Mouse (Mus musculus): Measurements from ENCODE around the gene Tjp2. TPM values are rescaled to one million over a fixed set of nuclear protein-coding genes. Genes with fewer than 3 reads are reported as not detected.
"Not testable (repeated sequence)": the region's sequence is repeated elsewhere in the genome, so short reads cannot be mapped to it uniquely, and the experiment has no call there.

Tjp2 gene
- polyA plus RNA-seq, 1 experiment from 2014 or later, result 11.6 TPM

DNA sequence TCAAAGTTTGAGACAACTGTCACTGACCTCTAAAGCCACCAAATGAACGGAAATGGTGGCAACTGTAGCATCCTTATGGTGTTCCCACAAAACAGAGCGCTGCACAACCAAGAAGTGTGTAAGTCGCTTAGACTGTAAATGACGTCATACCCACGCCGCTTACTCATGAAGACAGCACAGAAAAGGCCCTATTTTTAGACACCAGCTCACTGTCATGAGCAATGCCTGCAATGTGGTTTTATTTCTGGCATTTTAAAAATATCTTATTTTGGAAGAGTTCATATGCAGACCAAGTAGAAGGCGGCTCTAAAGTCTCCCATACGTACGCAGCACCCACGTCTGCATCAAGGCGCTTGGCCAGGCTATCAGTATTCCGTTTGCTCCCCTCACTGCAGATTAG, 117.1 kb downstream of the Tjp2 start:
- Histone ChIP-seq H3K27me3 (ENCODE audit: control insufficient read depth, insufficient read depth, low read depth, low read length) (no peaks in the 10 kb centered on the region), H3K4me1 (ENCODE audit: control insufficient read depth, insufficient read depth, low read length) (no peaks in the 10 kb centered on the region), H3K4me2 (ENCODE audit: low read length) (no peak overlapping the region), H3K9ac (ENCODE audit: low read depth, low read length) (no peak overlapping the region), H3K36me3 (ENCODE audit: control insufficient read depth, insufficient read depth, low read length) (0 out of 2 replicates have a peak, but pooled peaks cover 3% of the 10 kb centered on the region), H3K4me3 (ENCODE audit: low read depth, low read length) (no peak overlapping the region), H3K9me3 (replicated peaks; ENCODE audit: control insufficient read depth, low read length, poor library complexity, severe bottlenecking) (no peaks in the 10 kb centered on the region), H3K27ac (ENCODE audit: low read length) (no peak overlapping the region)
- 94% methylated on average over 12 of the region's 12 CpGs for WGBS
- ATAC-seq, result no peak

DNA sequence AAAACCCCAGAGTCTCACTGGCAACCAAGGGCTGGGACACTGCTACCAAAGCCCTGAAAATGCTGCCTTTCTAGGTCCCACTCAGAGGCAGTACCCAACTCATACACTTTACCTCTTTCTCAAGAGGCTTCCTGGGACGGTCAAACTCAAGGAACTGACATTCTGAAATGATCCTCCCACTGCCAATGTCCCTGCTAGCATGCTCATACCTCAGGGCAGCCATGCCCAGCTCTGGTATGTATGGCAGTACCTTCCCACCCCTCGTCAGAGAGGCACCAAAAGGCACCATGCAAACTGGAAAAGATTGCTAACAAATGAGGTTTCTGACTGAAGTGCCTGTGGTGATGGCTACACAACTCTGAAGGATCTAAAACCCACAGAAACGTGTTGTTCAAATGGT, 121.0 kb downstream of the Tjp2 start:
- Histone ChIP-seq H3K9me3 (replicated peaks; ENCODE audit: control insufficient read depth, low read length, poor library complexity, severe bottlenecking) (no peaks in the 10 kb centered on the region), H3K9ac (ENCODE audit: low read depth, low read length) (no peak overlapping the region), H3K36me3 (ENCODE audit: control insufficient read depth, insufficient read depth, low read length) (no peaks in the 10 kb centered on the region), H3K4me2 (ENCODE audit: low read length) (no peak overlapping the region), H3K4me3 (ENCODE audit: low read depth, low read length) (no peak overlapping the region), H3K4me1 (ENCODE audit: control insufficient read depth, insufficient read depth, low read length) (no peaks in the 10 kb centered on the region), H3K27ac (ENCODE audit: low read length) (no peak overlapping the region), H3K27me3 (ENCODE audit: control insufficient read depth, insufficient read depth, low read depth, low read length) (no peaks in the 10 kb centered on the region)
- ATAC-seq, result no peak
- WGBS, result 83% methylated on average over 3 of the region's 3 CpGs

DNA sequence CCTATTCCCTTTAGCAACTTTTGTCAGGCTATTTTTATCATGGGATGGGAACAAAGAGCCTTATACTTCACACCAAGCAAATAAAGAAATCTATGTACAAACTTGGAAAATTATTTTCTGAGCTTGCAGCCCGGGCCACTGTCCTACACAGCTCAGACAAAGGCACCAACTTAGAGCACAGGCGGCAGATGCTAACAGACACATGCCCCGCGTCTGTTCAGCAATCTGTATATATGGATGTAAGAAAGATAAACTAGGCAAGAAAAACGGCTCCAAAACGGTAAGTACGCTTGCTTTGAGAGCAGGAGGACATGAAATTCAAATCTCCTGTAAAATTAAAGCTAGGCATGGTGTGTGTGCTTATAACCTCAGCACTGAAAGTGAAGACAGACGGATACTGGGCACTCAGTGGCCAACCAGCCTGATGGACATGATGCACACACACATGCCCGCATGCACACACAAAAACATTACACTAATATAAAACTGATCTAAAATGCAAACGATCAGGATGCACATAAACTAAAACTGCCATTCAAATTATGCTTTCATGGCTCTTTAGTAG, 122.2 kb downstream of the Tjp2 start:
- H3K4me2 ChIP-seq (ENCODE audit: low read length), result no peak overlapping the region
- H3K27ac ChIP-seq (ENCODE audit: low read length), result no peak overlapping the region
- WGBS, result 95% methylated on average over 10 of the region's 10 CpGs
- H3K4me1 ChIP-seq (ENCODE audit: control insufficient read depth, insufficient read depth, low read length), result no peaks in the 10 kb centered on the region
- H3K36me3 ChIP-seq (ENCODE audit: control insufficient read depth, insufficient read depth, low read length), result no peaks in the 10 kb centered on the region
- no peak for ATAC-seq
- H3K9me3 ChIP-seq (replicated peaks; ENCODE audit: control insufficient read depth, low read length, poor library complexity, severe bottlenecking), result no peaks in the 10 kb centered on the region
- H3K4me3 ChIP-seq (ENCODE audit: low read depth, low read length), result no peak overlapping the region
- no peaks in the 10 kb centered on the region for H3K27me3 ChIP-seq (ENCODE audit: control insufficient read depth, insufficient read depth, low read depth, low read length)
- no peak overlapping the region for H3K9ac ChIP-seq (ENCODE audit: low read depth, low read length)

DNA sequence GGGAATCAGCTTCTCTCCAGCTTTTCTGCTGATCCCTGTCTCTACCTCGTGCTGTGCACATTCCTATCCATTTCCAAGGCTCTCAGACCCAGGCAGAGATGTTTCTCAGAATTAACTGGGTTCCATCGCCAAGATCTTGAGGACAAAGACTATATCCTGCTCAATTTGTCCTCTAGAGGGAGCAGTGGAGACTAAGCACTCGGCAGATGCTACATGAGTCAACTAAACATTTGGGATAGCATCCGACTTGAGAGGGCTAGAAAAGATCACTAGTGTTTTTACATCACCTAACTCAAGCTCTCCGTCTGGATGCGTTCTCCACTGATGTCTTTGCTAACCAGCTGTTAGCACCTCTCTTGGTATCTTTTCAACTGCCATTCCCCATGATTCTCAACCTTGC, 123.6 kb downstream of the Tjp2 start:
- no peak for ATAC-seq
- Histone ChIP-seq H3K4me3 (ENCODE audit: low read depth, low read length) (no peak overlapping the region), H3K9ac (ENCODE audit: low read depth, low read length) (no peak overlapping the region), H3K4me1 (ENCODE audit: control insufficient read depth, insufficient read depth, low read length) (no peaks in the 10 kb centered on the region), H3K27me3 (ENCODE audit: control insufficient read depth, insufficient read depth, low read depth, low read length) (no peaks in the 10 kb centered on the region), H3K9me3 (replicated peaks; ENCODE audit: control insufficient read depth, low read length, poor library complexity, severe bottlenecking) (no peaks in the 10 kb centered on the region), H3K27ac (ENCODE audit: low read length) (no peak overlapping the region), H3K4me2 (ENCODE audit: low read length) (no peak overlapping the region), H3K36me3 (ENCODE audit: control insufficient read depth, insufficient read depth, low read length) (no peaks in the 10 kb centered on the region)
- WGBS, result 80% methylated on average over 6 of the region's 6 CpGs

DNA sequence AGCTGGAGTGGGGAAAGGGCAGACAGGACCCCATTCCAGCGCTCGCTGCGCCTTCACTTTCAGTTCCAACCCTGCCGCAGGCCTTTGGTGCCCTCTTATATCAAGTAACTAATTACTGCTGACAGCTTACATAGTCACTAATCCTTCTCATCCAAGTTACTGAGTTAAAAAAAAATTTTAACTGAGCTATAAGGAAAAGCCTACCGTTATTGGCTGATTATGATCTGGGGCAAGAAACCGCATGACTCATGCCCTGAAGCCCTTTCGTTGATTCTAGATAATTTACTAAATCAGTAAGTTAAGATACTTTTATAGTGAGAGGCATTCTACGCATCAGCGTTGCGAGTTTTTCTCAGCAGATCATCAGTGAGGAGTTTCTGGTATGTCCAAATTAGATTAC, 126.1 kb downstream of the Tjp2 start:
- Histone ChIP-seq H3K4me2 (ENCODE audit: low read length) (no peak overlapping the region), H3K27ac (ENCODE audit: low read length) (no peak overlapping the region), H3K36me3 (ENCODE audit: control insufficient read depth, insufficient read depth, low read length) (no peaks in the 10 kb centered on the region), H3K9me3 (replicated peaks; ENCODE audit: control insufficient read depth, low read length, poor library complexity, severe bottlenecking) (no peaks in the 10 kb centered on the region), H3K4me1 (ENCODE audit: control insufficient read depth, insufficient read depth, low read length) (no peaks in the 10 kb centered on the region), H3K4me3 (ENCODE audit: low read depth, low read length) (no peak overlapping the region), H3K27me3 (ENCODE audit: control insufficient read depth, insufficient read depth, low read depth, low read length) (no peaks in the 10 kb centered on the region), H3K9ac (ENCODE audit: low read depth, low read length) (no peak overlapping the region)
- ATAC-seq, result no peak
- 89% methylated on average over 10 of the region's 10 CpGs for WGBS

DNA sequence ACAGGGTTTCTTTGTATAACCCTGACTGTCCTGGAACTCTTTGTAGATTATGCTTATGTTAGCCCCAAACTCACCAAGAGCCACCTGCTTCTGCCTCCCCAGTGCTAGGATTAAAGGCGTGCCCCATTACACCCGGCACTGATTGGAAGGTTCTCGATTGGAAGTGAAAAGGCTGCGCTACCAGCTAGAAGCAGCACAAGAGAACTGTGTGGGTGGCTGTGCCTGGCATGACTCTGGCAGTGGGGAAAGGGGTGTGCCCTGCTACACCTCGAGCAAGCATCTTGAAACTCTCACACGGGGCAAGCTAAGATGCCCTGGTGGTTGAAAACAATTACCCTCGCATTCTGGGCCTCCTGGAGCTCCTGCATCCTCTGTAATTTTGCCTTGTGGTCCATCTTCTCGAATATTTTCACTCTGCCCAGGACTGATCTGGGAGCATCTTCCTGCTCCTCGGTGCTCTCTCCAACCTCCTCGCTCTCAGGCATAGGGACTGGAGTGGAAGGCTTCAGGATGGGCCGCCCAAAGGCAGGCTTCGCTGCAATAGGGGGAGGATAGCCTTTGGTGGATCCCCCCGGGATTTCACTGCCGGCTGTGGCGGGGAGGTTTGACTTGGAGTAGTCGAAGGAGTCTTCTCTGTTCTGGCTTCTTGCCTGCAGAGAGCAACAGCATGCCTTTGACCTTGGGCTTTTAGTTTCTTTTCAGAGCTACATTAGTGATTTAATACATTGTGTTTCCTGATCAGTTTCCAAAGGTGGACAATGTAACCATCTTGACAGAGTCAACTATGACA, 127.0 kb downstream of the Tjp2 start:
- Histone ChIP-seq H3K9me3 (replicated peaks; ENCODE audit: control insufficient read depth, low read length, poor library complexity, severe bottlenecking) (no peaks in the 10 kb centered on the region), H3K9ac (ENCODE audit: low read depth, low read length) (no peak overlapping the region), H3K4me2 (ENCODE audit: low read length) (no peak overlapping the region), H3K4me1 (ENCODE audit: control insufficient read depth, insufficient read depth, low read length) (no peaks in the 10 kb centered on the region), H3K27ac (ENCODE audit: low read length) (no peak overlapping the region), H3K27me3 (ENCODE audit: control insufficient read depth, insufficient read depth, low read depth, low read length) (no peaks in the 10 kb centered on the region), H3K36me3 (ENCODE audit: control insufficient read depth, insufficient read depth, low read length) (no peaks in the 10 kb centered on the region), H3K4me3 (ENCODE audit: low read depth, low read length) (no peak overlapping the region)
- WGBS, result 86% methylated on average over 16 of the region's 16 CpGs
- no peak for ATAC-seq

DNA sequence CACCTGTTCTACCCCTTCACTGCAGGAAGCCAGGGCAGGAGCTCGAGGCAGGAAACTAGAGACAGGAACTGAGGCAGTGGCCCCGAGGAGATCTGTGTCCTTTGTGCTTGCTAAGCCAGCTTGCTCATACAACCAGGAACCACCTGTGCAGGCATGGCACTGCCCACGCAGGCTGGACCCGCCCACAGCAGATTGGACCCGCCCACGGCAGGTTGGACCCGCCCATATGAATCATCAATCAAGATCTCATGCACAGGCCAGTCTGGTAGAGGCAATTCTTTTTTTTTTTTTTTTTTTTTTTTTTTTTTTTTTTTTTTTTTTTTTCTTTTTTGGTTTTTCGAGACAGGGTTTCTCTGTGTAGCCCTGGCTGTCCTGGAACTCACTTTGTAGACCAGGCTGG, 132.8 kb downstream of the Tjp2 start:
- H3K4me3 ChIP-seq (ENCODE audit: low read depth, low read length); H3K4me2 ChIP-seq (ENCODE audit: low read length); H3K27me3 ChIP-seq (ENCODE audit: control insufficient read depth, insufficient read depth, low read depth, low read length); H3K36me3 ChIP-seq (ENCODE audit: control insufficient read depth, insufficient read depth, low read length); H3K9me3 ChIP-seq (replicated peaks; ENCODE audit: control insufficient read depth, low read length, poor library complexity, severe bottlenecking); ATAC-seq; H3K4me1 ChIP-seq (ENCODE audit: control insufficient read depth, insufficient read depth, low read length); H3K9ac ChIP-seq (ENCODE audit: low read depth, low read length); H3K27ac ChIP-seq (ENCODE audit: low read length): not testable (repeated sequence)
- 77% methylated on average over 8 of the region's 8 CpGs for WGBS

DNA sequence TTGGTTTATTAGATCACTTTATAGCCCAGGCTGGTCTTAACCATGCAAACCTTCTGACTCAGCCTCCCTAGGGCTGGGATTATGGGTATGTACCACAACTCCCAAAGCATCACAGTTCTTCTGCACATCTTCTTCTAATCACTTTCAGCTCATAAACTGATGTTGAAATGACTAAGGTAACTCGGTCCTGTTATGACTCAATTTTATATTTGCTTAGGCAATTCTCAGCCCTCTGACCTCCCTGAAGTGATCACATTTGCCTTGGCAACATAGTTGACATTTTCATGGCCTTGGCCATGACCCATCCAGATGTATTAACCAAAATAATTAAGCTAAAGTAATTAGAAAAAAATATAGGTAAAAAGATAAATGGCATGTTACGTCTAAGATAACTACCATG, 134.5 kb downstream of the Tjp2 start:
- Histone ChIP-seq H3K27ac (ENCODE audit: low read length) (no peak overlapping the region), H3K9ac (ENCODE audit: low read depth, low read length) (no peak overlapping the region), H3K36me3 (ENCODE audit: control insufficient read depth, insufficient read depth, low read length) (no peaks in the 10 kb centered on the region), H3K9me3 (replicated peaks; ENCODE audit: control insufficient read depth, low read length, poor library complexity, severe bottlenecking) (no peaks in the 10 kb centered on the region), H3K4me2 (ENCODE audit: low read length) (no peak overlapping the region), H3K27me3 (ENCODE audit: control insufficient read depth, insufficient read depth, low read depth, low read length) (no peaks in the 10 kb centered on the region), H3K4me1 (ENCODE audit: control insufficient read depth, insufficient read depth, low read length) (no peaks in the 10 kb centered on the region), H3K4me3 (ENCODE audit: low read depth, low read length) (no peak overlapping the region)
- WGBS, result 96% methylated on average over 2 of the region's 2 CpGs
- no peak for ATAC-seq

DNA sequence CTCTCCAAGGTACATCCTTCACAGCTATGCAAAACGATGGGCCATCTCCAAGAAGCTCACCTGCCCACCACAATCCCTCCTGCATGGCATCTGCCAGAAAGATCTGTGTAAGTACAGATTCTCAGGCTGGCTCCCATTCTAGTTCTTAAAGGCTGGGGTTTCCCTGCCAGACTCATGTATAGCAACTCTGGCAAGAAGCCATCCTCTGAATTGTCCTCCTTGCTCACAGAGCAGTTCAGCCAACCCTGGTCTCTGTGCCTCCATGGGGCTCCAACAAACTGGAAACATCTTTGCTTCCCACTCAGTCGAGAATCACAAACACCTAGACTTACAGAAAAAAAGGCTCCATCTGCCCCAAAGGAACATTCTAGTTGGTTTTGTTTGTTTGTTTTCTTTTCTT, 139.5 kb downstream of the Tjp2 start:
- Histone ChIP-seq H3K27me3 (ENCODE audit: control insufficient read depth, insufficient read depth, low read depth, low read length) (no peaks in the 10 kb centered on the region), H3K4me1 (ENCODE audit: control insufficient read depth, insufficient read depth, low read length) (no peaks in the 10 kb centered on the region), H3K4me3 (ENCODE audit: low read depth, low read length) (no peak overlapping the region), H3K27ac (ENCODE audit: low read length) (no peak overlapping the region), H3K9me3 (replicated peaks; ENCODE audit: control insufficient read depth, low read length, poor library complexity, severe bottlenecking) (no peaks in the 10 kb centered on the region), H3K9ac (ENCODE audit: low read depth, low read length) (no peak overlapping the region), H3K4me2 (ENCODE audit: low read length) (no peak overlapping the region), H3K36me3 (ENCODE audit: control insufficient read depth, insufficient read depth, low read length) (no peaks in the 10 kb centered on the region)
- no peak for ATAC-seq
- 87% methylated on average over 2 of the region's 2 CpGs for WGBS

Data from midbrain, embryonic 16.5 days (tissue).